Mouse (Mus musculus) midbrain, embryonic 12.5 days (tissue): ENCODE data around the gene Ndufs3. TPM values are rescaled to one million over a fixed set of nuclear protein-coding genes. Genes with fewer than 3 reads are reported as not detected.
A peak's percentile ranks its signal among the peaks of the same experiment; 100 is the strongest.

ENCODE experiments used
- ATAC-seq: fragments of 200-750 bp; cut with Nextera tagmentation; 2 replicates; pipeline ENCODE4 v1.8.0; 2017; ENCODE audit warnings: low read depth, moderate TSS enrichment, moderate library complexity; ENCODE audit not compliant: low FRiP score
- H3K27ac ChIP-seq: fragments of 300-500 bp; sonication (generic); replicated peaks from 2 replicates; pipeline ENCODE4 v1.5.1; 2016; ENCODE audit warnings: mild to moderate bottlenecking
- H3K27me3 ChIP-seq: fragments of 300-500 bp; sonication (generic); 2 replicates; pipeline ENCODE4 v1.6.1; 2016; ENCODE audit warnings: mild to moderate bottlenecking
- H3K36me3 ChIP-seq: fragments of 300-500 bp; sonication (generic); 2 replicates; pipeline ENCODE4 v1.6.1; 2016
- H3K4me1 ChIP-seq: fragments of 300-500 bp; sonication (generic); 2 replicates; pipeline ENCODE4 v1.6.1; 2016
- H3K4me2 ChIP-seq: fragments of 300-500 bp; sonication (generic); replicated peaks from 2 replicates; pipeline ENCODE4 v1.6.1; 2016; ENCODE audit warnings: mild to moderate bottlenecking, moderate library complexity
- H3K4me3 ChIP-seq: fragments of 300-500 bp; sonication (generic); 2 replicates; pipeline ENCODE4 v1.5.1; 2016; ENCODE audit warnings: mild to moderate bottlenecking
- H3K9ac ChIP-seq: fragments of 300-500 bp; sonication (generic); replicated peaks from 2 replicates; pipeline ENCODE4 v1.6.1; 2016; ENCODE audit warnings: mild to moderate bottlenecking, moderate library complexity
- H3K9me3 ChIP-seq: fragments of 300-500 bp; sonication (generic); 2 replicates; pipeline ENCODE4 v1.6.1; 2016; ENCODE audit warnings: mild to moderate bottlenecking
- WGBS: fragments of 180-500 bp; shearing (Covaris S2); methylation state at CpG from one replicate; pipeline ENCODE4 v1.1.7; 2016; 5-methylcytosine and 5-hydroxymethylcytosine counted together
- polyA plus RNA-seq: library from polyadenylated mRNA; unstranded; fragments of >200 nt; fragmentation: Nextera tagmentation; extraction: Ambion mirVana; gene quantifications from 2 replicates; pipeline ENCODE4 v1.2.1, GENCODE M21; 2016

The Ndufs3 gene
- polyA plus RNA-seq = 187 and 196 TPM in 2 replicates

- no peaks in the 10 kb centered on the region for H3K27me3 ChIP-seq
- peak within 1 kb of the TSS; percentile 79 for H3K4me2 ChIP-seq
- peaks cover 27% of the 10 kb centered on the region for H3K4me1 ChIP-seq
- peak; percentile 95 for ATAC-seq
- H3K27ac ChIP-seq = peak within 1 kb of the TSS; percentile 89
- peak within 1 kb of the TSS; percentile 92 for H3K4me3 ChIP-seq
- peaks cover 46% of the 10 kb centered on the region for H3K36me3 ChIP-seq
- no peaks in the 10 kb centered on the region for H3K9me3 ChIP-seq
- H3K9ac ChIP-seq = peak within 1 kb of the TSS; percentile 94
- under 1% methylated on average over 36 of the region's 43 CpGs for WGBS
Observed at GRCm38 (mm10) chr2:90904076-90904855, at the start of gene Ndufs3, which contains the start of gene Kbtbd4. Gene Ndufs3 (minus strand): TSS chr2:90904827. Gene Kbtbd4 (plus strand): TSS chr2:90904740.

- H3K4me3 ChIP-seq = no peak overlapping the region
- H3K27me3 ChIP-seq = no peaks in the 10 kb centered on the region
- no peak overlapping the region for H3K4me2 ChIP-seq
- H3K36me3 ChIP-seq = no peaks in the 10 kb centered on the region
- ATAC-seq = no peak
- peaks cover 20% of the 10 kb centered on the region for H3K4me1 ChIP-seq
- no peaks in the 10 kb centered on the region for H3K9me3 ChIP-seq
- H3K27ac ChIP-seq = no peak overlapping the region
- H3K9ac ChIP-seq = no peak overlapping the region
- 75% methylated on average over 3 of the region's 3 CpGs for WGBS
Observed at GRCm38 (mm10) chr2:90953461-90953860, 48.8 kb upstream of the Ndufs3 start.

- H3K4me2 ChIP-seq = no peak overlapping the region
- peaks cover 10% of the 10 kb centered on the region for H3K4me1 ChIP-seq
- H3K4me3 ChIP-seq = no peak overlapping the region
- no peaks in the 10 kb centered on the region for H3K9me3 ChIP-seq
- 0 out of 2 replicates have a peak, but pooled peaks have one; percentile 19 for ATAC-seq
- H3K27me3 ChIP-seq = no peaks in the 10 kb centered on the region
- no peaks in the 10 kb centered on the region for H3K36me3 ChIP-seq
- no peak overlapping the region for H3K27ac ChIP-seq
- H3K9ac ChIP-seq = no peak overlapping the region
Observed at GRCm38 (mm10) chr2:90950582-90951194, 46.1 kb upstream of the Ndufs3 start.

GRCm38 (mm10) chr2:90950149-90950548 is 45.5 kb upstream of the Ndufs3 start:
- ATAC-seq = no peak
- no peak overlapping the region for H3K4me2 ChIP-seq
- no peaks in the 10 kb centered on the region for H3K36me3 ChIP-seq
- H3K27ac ChIP-seq = no peak overlapping the region
- peaks cover 8% of the 10 kb centered on the region; the same call in 1 of the 2 replicates for H3K4me1 ChIP-seq
- no peak overlapping the region for H3K4me3 ChIP-seq
- no peaks in the 10 kb centered on the region for H3K9me3 ChIP-seq
- WGBS = 83% methylated on average over 5 of the region's 5 CpGs
- no peaks in the 10 kb centered on the region for H3K27me3 ChIP-seq
- H3K9ac ChIP-seq = no peak overlapping the region

GRCm38 (mm10) chr2:90941744-90942143 is 37.1 kb upstream of the Ndufs3 start:
- no peak for ATAC-seq
- WGBS = 52% methylated on average over 2 of the region's 2 CpGs
- Histone ChIP-seq H3K9ac (no peak overlapping the region), H3K9me3 (no peaks in the 10 kb centered on the region), H3K36me3 (no peaks in the 10 kb centered on the region), H3K27me3 (no peaks in the 10 kb centered on the region), H3K27ac (no peak overlapping the region), H3K4me1 (peaks cover 27% of the 10 kb centered on the region), H3K4me2 (peak overlapping the region; percentile 77), H3K4me3 (peak overlapping the region; percentile 87)

GRCm38 (mm10) chr2:90940233-90941229 is 35.9 kb upstream of the Ndufs3 start, which contains the start of gene Celf1:
Gene Celf1 (plus strand): TSS chr2:90940382.
- Histone ChIP-seq H3K36me3 (no peaks in the 10 kb centered on the region), H3K4me1 (peaks cover 26% of the 10 kb centered on the region), H3K27me3 (no peaks in the 10 kb centered on the region), H3K4me3 (peak within 1 kb of the TSS; percentile 87), H3K27ac (peak within 1 kb of the TSS; percentile 96), H3K9me3 (no peaks in the 10 kb centered on the region), H3K4me2 (peak within 1 kb of the TSS; percentile 77), H3K9ac (peak within 1 kb of the TSS; percentile 96)
- WGBS = 1% methylated on average over 85 of the region's 113 CpGs
- peak; percentile 95 for ATAC-seq

- Histone ChIP-seq H3K4me1 (peaks cover 24% of the 10 kb centered on the region), H3K9ac (peak overlapping the region; percentile 96), H3K4me2 (peak overlapping the region; percentile 77), H3K27ac (peak overlapping the region; percentile 96), H3K4me3 (peak overlapping the region; percentile 87), H3K36me3 (no peaks in the 10 kb centered on the region), H3K27me3 (no peaks in the 10 kb centered on the region), H3K9me3 (no peaks in the 10 kb centered on the region)
- 54% methylated on average over 8 of the region's 8 CpGs for WGBS
- peak; percentile 67 for ATAC-seq
Observed at GRCm38 (mm10) chr2:90939750-90940149, 35.1 kb upstream of the Ndufs3 start.

- Histone ChIP-seq H3K27me3 (no peaks in the 10 kb centered on the region), H3K36me3 (no peaks in the 10 kb centered on the region), H3K4me3 (no peak overlapping the region), H3K4me2 (no peak overlapping the region), H3K27ac (no peak overlapping the region), H3K9me3 (no peaks in the 10 kb centered on the region), H3K4me1 (peaks cover 22% of the 10 kb centered on the region), H3K9ac (no peak overlapping the region)
- WGBS = 73% methylated on average over 3 of the region's 3 CpGs
- ATAC-seq = no peak
Observed at GRCm38 (mm10) chr2:90938362-90938761, 33.7 kb upstream of the Ndufs3 start.

- no peaks in the 10 kb centered on the region for H3K4me1 ChIP-seq
- no peaks in the 10 kb centered on the region for H3K27me3 ChIP-seq
- no peaks in the 10 kb centered on the region for H3K9me3 ChIP-seq
- no peak overlapping the region for H3K4me2 ChIP-seq
- no peak for ATAC-seq
- no peak overlapping the region for H3K27ac ChIP-seq
- H3K36me3 ChIP-seq = no peaks in the 10 kb centered on the region
- H3K4me3 ChIP-seq = no peak overlapping the region
- no peak overlapping the region for H3K9ac ChIP-seq
- WGBS = 73% methylated on average over 2 of the region's 2 CpGs
Observed at GRCm38 (mm10) chr2:90932273-90932672, 27.6 kb upstream of the Ndufs3 start.

GRCm38 (mm10) chr2:90931829-90932228 is 27.2 kb upstream of the Ndufs3 start:
- H3K4me2 ChIP-seq = no peak overlapping the region
- no peak overlapping the region for H3K9ac ChIP-seq
- ATAC-seq = no peak
- 84% methylated on average over 8 of the region's 8 CpGs for WGBS
- H3K36me3 ChIP-seq = no peaks in the 10 kb centered on the region
- H3K9me3 ChIP-seq = no peaks in the 10 kb centered on the region
- no peaks in the 10 kb centered on the region for H3K27me3 ChIP-seq
- no peak overlapping the region for H3K27ac ChIP-seq
- no peaks in the 10 kb centered on the region for H3K4me1 ChIP-seq
- H3K4me3 ChIP-seq = no peak overlapping the region

- no peaks in the 10 kb centered on the region for H3K36me3 ChIP-seq
- H3K4me3 ChIP-seq = no peak overlapping the region
- ATAC-seq = no peak
- no peaks in the 10 kb centered on the region for H3K9me3 ChIP-seq
- H3K27me3 ChIP-seq = no peaks in the 10 kb centered on the region
- no peak overlapping the region for H3K9ac ChIP-seq
- no peaks in the 10 kb centered on the region for H3K4me1 ChIP-seq
- no peak overlapping the region for H3K4me2 ChIP-seq
- 85% methylated on average over 13 of the region's 13 CpGs for WGBS
- H3K27ac ChIP-seq = no peak overlapping the region
Observed at GRCm38 (mm10) chr2:90928566-90928965, 23.9 kb upstream of the Ndufs3 start.
